Mouse (Mus musculus) myocyte (in vitro differentiated cells): ENCODE measurements at regions not wholly inside any gene's neighbourhood (a gene's known extent, or its start where the extent isn't known, plus 50 kb on each side); places are given as distances from the start of the nearest gene placed in this dataset.

ENCODE experiments used
- CEBPB ChIP-seq: IDR thresholded peaks from 2 replicates; pipeline ENCODE4 v1.6.1; 2011; ENCODE audit warnings: mild to moderate bottlenecking, moderate library complexity; ENCODE audit not compliant: poor library complexity, insufficient read depth, severe bottlenecking
- E2F4 ChIP-seq: IDR thresholded peaks from one replicate; pipeline ENCODE4 v1.6.1; 2011; ENCODE audit warnings: mild to moderate bottlenecking, control low read depth, moderate library complexity; ENCODE audit not compliant: insufficient read depth
- MAX ChIP-seq: IDR thresholded peaks from one replicate; pipeline ENCODE4 v1.6.1; 2011; ENCODE audit warnings: low read depth, mild to moderate bottlenecking, control low read depth
- MYOD1 ChIP-seq, 3 experiments: IDR thresholded peaks; one replicate each; pipeline ENCODE4 v1.6.1; 2011; ENCODE audit warnings: control low read depth in 2 of 3, low read depth in 2 of 3, mild to moderate bottlenecking in 2 of 3, moderate library complexity in 1 of 3; ENCODE audit not compliant: insufficient read length in 2 of 3, control insufficient read depth in 1 of 3
- MYOG ChIP-seq, 3 experiments: IDR thresholded peaks; one replicate each; pipeline ENCODE4 v1.6.1; 2011; ENCODE audit warnings: control low read depth in 2 of 3, low read depth in 2 of 3, mild to moderate bottlenecking in 2 of 3; ENCODE audit not compliant: insufficient read length in 2 of 3, control insufficient read depth in 1 of 3, insufficient read depth in 1 of 3
- POLR2A ChIP-seq: IDR thresholded peaks from one replicate; pipeline ENCODE4 v1.6.1; 2011; ENCODE audit warnings: low read depth, mild to moderate bottlenecking, control low read depth, moderate library complexity; ENCODE audit not compliant: insufficient read length
- POLR2AphosphoS2 ChIP-seq: IDR thresholded peaks from one replicate; pipeline ENCODE4 v1.6.1; 2011; ENCODE audit warnings: low read depth, control low read depth; ENCODE audit not compliant: insufficient read length
- REST ChIP-seq: IDR thresholded peaks from one replicate; pipeline ENCODE4 v1.6.1; 2011; ENCODE audit warnings: mild to moderate bottlenecking, control low read depth, moderate library complexity; ENCODE audit not compliant: insufficient read depth, insufficient read length
- TCF12 ChIP-seq: IDR thresholded peaks from one replicate; pipeline ENCODE4 v1.6.1; 2011; ENCODE audit warnings: mild to moderate bottlenecking, control low read depth; ENCODE audit not compliant: poor library complexity, insufficient read depth, severe bottlenecking
- TCF3 ChIP-seq: IDR thresholded peaks from one replicate; pipeline ENCODE4 v1.6.1; 2011; ENCODE audit warnings: low read depth, control low read depth; ENCODE audit not compliant: insufficient read length
- USF1 ChIP-seq: IDR thresholded peaks from one replicate; pipeline ENCODE4 v1.6.1; 2011; ENCODE audit warnings: low read depth, mild to moderate bottlenecking, control low read depth, moderate library complexity

DNA sequence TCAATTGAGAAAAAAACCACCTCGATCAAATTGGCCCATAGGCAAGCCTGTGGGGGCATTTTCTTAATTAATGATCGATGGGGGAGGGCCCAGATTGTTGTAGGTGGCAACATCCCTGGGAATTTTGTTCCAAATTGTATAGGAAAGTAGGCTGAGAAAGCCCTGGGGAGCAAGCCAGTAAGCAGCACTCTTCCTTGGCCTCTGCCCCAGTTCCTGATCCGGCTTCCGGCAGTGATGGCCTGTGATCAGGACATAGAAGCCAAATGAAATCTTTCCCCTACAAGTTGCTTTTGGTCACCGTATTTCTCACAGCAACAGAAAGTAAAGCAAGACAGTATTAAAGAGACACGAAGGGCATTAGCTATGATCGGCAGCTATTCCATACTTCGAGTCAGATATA is 300.6 kb upstream of the Nbea start:
- no peak for TF ChIP-seq POLR2A
- TF ChIP-seq POLR2AphosphoS2: no peak
- no peak for TF ChIP-seq TCF12
- TF ChIP-seq USF1: no peak
- no peak for TF ChIP-seq TCF3
- no peak for TF ChIP-seq MAX
- TF ChIP-seq E2F4: no peak
- no peak for TF ChIP-seq MYOD1 (IDR thresholded peaks at IDR 0.05; ENCODE audit: control insufficient read depth in 1 of 3, insufficient read length in 2 of 3, low read depth in 2 of 3)
- TF ChIP-seq CEBPB: no peak
- no peak for TF ChIP-seq REST
- no peak for TF ChIP-seq MYOG (IDR thresholded peaks at IDR 0.05; ENCODE audit: control insufficient read depth in 1 of 3, insufficient read depth in 1 of 3, insufficient read length in 2 of 3, low read depth in 2 of 3)
